Comparison of ENCODE assay signal across 9 mouse cellular contexts in genomic region chr3:84852877-84853276, GRCm38 (mm10). TPM values are rescaled to one million over a fixed set of nuclear protein-coding genes. Genes with fewer than 3 reads are reported as not detected.
DNase-seq lines count a peak whose midpoint lies in the region; ATAC-seq lines count a peak whose summit lies in the region.
"Had no signal": no experiment of that assay in that cellular context is flagged by ENCODE, and none has a peak within 500 bp of the region (broad histone marks: within the 10 kb centered on the region; RNA-seq: fewer than 3 reads in every experiment).

No protein-coding gene starts in this region.

- no peak overlapping the region for H3K9ac ChIP-seq in heart, embryonic 11.5 days (ENCODE audit: low read depth, low read length)
- H3K9ac ChIP-seq in kidney, embryonic 16.5 days (replicated peaks; ENCODE audit: low read length): no peak overlapping the region
- H3K9ac ChIP-seq: forebrain, postnatal 0 days had no signal

- no peaks in the 10 kb centered on the region for H3K9me3 ChIP-seq in heart, embryonic 11.5 days (replicated peaks; ENCODE audit: control insufficient read depth, low read length)
- no peaks in the 10 kb centered on the region for H3K9me3 ChIP-seq in kidney, embryonic 16.5 days (ENCODE audit: low read length)

- H3K36me3 ChIP-seq in heart, embryonic 11.5 days (ENCODE audit: control insufficient read depth, insufficient read depth, low read length): no peaks in the 10 kb centered on the region
- no peaks in the 10 kb centered on the region for H3K36me3 ChIP-seq in kidney, embryonic 16.5 days (ENCODE audit: insufficient read depth, low read length)

- no peak overlapping the region for H3K4me3 ChIP-seq in heart, embryonic 11.5 days (ENCODE audit: low read depth, low read length)
- H3K4me3 ChIP-seq in kidney, embryonic 16.5 days (ENCODE audit: low read length): no peak overlapping the region

- DNase-seq in heart, adult 11 months: peak; percentile 99
- DNase-seq in heart, adult 8-10 months (ENCODE audit: low spot score): peak; percentile 82
- DNase-seq in neural tube, embryonic 10.5 days (ENCODE audit: extremely low spot score, low spot score): no peak
- no peak for DNase-seq in T-cell, adult 2 months (ENCODE audit: low spot score)
- no peak for DNase-seq in frontal cortex, postnatal 25 days (ENCODE audit: low spot score in 2 of 2)
- DNase-seq: forebrain, postnatal 0 days had no signal

- peaks cover 4% of the 10 kb centered on the region; the same call in 1 of the 2 replicates for H3K4me1 ChIP-seq in heart, embryonic 11.5 days (ENCODE audit: control insufficient read depth, insufficient read depth, low read length)
- peaks cover 14% of the 10 kb centered on the region for H3K4me1 ChIP-seq in kidney, embryonic 16.5 days (ENCODE audit: insufficient read depth, low read length)

- no peaks in the 10 kb centered on the region for H3K27me3 ChIP-seq in heart, embryonic 11.5 days (ENCODE audit: control insufficient read depth, insufficient read depth, low read length)
- H3K27me3 ChIP-seq in kidney, embryonic 16.5 days (ENCODE audit: insufficient read depth, low read length): no peaks in the 10 kb centered on the region

- no peak overlapping the region for H3K4me2 ChIP-seq in heart, embryonic 11.5 days
- H3K4me2 ChIP-seq in kidney, embryonic 16.5 days (replicated peaks; ENCODE audit: low read depth, low read length): no peak overlapping the region

- WGBS in heart, embryonic 11.5 days (ENCODE audit: insufficient replicate concordance): 61% methylated on average over 7 of the region's 7 CpGs
- WGBS in kidney, embryonic 16.5 days: 72% methylated on average over 7 of the region's 7 CpGs

- H3K27ac ChIP-seq in heart, embryonic 11.5 days (ENCODE audit: low read depth, low read length): no peak overlapping the region
- H3K27ac ChIP-seq in kidney, embryonic 16.5 days (ENCODE audit: low read length): no peak overlapping the region

- no peak for ATAC-seq in heart, embryonic 11.5 days (replicated peaks; ENCODE audit: insufficient number of reproducible peaks, low FRiP score, low TSS enrichment)
- peak; percentile 46; the same call in 1 of the 2 replicates for ATAC-seq in kidney, embryonic 16.5 days (ENCODE audit: low FRiP score, low TSS enrichment)
- 0 out of 2 replicates have a peak, but pooled peaks have one; percentile 3 for ATAC-seq in monocyte, adult 5-6 weeks (replicated peaks; ENCODE audit: insufficient number of reproducible peaks, low FRiP score, low TSS enrichment, poor library complexity, severe bottlenecking)
- ATAC-seq: forebrain, postnatal 0 days had no signal

RNA-seq across cellular contexts. Expression of gene Fbxw7, which starts 37.8 kb away (rescaled TPM):
- 7.5 and 8.4 TPM in 2 replicates for polyA plus RNA-seq in heart, embryonic 11.5 days (2014; fragmentation: Nextera tagmentation; extraction: Ambion mirVana)
- 10 to 100 TPM; 40.0 to 44.7 (median 41.3) TPM for total RNA-seq in heart, adult 8-10 months (2022)
- polyA plus RNA-seq in kidney, embryonic 16.5 days (2015; fragmentation: Nextera tagmentation; extraction: Ambion mirVana): 8.7 and 8.8 TPM in 2 replicates
- total RNA-seq in monocyte, adult 5-6 weeks (2017): 48.2 to 60.5 TPM (median 53.6 TPM) in 3 replicates

Comparison
In these comparisons a context has a peak if more than half of its experiments do, and no peak if none do; other contexts are left out.
1. DNase-seq: peak in heart, adult 11 months (single experiment) and heart, adult 8-10 months (single experiment); none in neural tube, embryonic 10.5 days (single experiment), T-cell, adult 2 months (single experiment) and frontal cortex, postnatal 25 days (0 of 2).